Mouse (Mus musculus) embryonic fibroblast, embryonic 13.5 days (primary cell): ENCODE measurements at regions not wholly inside any gene's neighbourhood (a gene's known extent, or its start where the extent isn't known, plus 50 kb on each side); places are given as distances from the start of the nearest gene placed in this dataset.

Experiments
- CTCF ChIP-seq: IDR thresholded peaks from 2 replicates; pipeline ENCODE4 v1.5.1; 2011; ENCODE audit warnings: mild to moderate bottlenecking, control low read depth, low read length, moderate library complexity, borderline replicate concordance; ENCODE audit not compliant: insufficient read depth
- POLR2A ChIP-seq: IDR thresholded peaks from 2 replicates; pipeline ENCODE4 v1.6.1; 2011; ENCODE audit warnings: low read depth, mild to moderate bottlenecking, control low read depth, low read length, moderate library complexity

GRCm38 (mm10) chr4:125852545-125852944, 171.8 kb upstream of the Csf3r start:
- TF ChIP-seq POLR2A (no peak), CTCF (no peak)
